Mouse (Mus musculus) adrenal gland, postnatal 4 days (tissue): ENCODE measurements around the gene Olfr612. TPM values are rescaled to one million over a fixed set of nuclear protein-coding genes. Genes with fewer than 3 reads are reported as not detected.
"Not testable (repeated sequence)": the region's sequence is repeated elsewhere in the genome, so short reads cannot be mapped to it uniquely, and the experiment has no call there.

Source experiments
- DNase-seq, 2 experiments: peaks; one replicate each; pipeline ENCODE4 v3.0.0; 2021 to 2022; ENCODE audit warnings: low spot score in 2 of 2, mixed read lengths in 2 of 2
- long read RNA-seq, 2 experiments: library from polyadenylated mRNA; stranded (forward); transcript quantifications; one replicate each; pipeline ENCODE4 v2.0.0; 2021
- microRNA-seq: library from miRNA; unstranded; fragments of <30 nt; microRNA quantifications from one replicate; pipeline ENCODE4 v1.2.0, GENCODE M21; 2021
- total RNA-seq, 2 experiments: library from RNA; stranded (reverse); gene quantifications; 2 replicates each; pipeline ENCODE4 v1.2.3; 2021

Olfr612 gene
- total RNA-seq: not detected
- long read RNA-seq, experiment 1: 0 reads
- long read RNA-seq, experiment 2: 0 reads

DNA sequence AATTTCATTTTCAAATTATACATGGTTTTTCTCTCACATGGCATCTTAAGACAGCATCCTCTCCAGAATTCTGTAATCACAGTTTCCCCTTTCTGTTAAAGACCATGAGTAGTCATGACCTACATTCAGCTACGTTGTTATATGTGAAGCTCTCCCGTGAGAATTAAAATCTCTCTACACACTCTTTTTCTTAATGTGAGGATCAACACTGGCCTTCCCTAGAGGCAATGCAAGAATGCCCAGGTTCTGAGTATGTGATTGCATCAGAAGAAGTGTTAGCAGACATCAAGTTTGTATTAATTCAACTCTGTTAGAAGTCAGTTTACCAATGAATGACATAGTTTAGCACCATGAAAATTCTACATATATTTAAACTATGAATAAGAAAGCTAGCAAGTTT is at the start of gene Olfr612:
Gene Olfr612, minus strand, starts transcription at position 101 of the 400 bp plus-strand sequence.
- DNase-seq: not testable (repeated sequence)

DNA sequence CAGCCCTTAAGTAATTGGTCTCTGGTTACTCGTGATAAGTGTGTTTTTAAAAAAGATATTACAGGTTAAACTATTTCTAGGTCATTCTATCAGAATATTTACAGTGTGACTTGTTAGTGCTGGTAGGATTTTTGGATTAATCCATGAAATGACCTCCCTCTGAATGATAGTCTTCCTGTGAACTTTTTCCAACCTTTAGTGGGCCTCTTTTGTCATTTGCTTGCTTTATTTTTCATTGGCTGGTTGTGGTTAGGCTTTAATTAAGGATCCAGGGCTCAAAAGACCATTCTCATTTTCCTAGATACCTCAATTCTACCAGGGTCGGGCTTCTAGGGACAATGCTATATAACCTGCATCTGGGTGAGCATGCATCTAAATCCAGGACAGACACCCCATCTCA is 47.3 kb upstream of the Olfr612 start, which contains the start of gene Olfr618:
Gene Olfr618, plus strand, starts transcription at position 301 of the 400 bp plus-strand sequence.
- no peak for DNase-seq

DNA sequence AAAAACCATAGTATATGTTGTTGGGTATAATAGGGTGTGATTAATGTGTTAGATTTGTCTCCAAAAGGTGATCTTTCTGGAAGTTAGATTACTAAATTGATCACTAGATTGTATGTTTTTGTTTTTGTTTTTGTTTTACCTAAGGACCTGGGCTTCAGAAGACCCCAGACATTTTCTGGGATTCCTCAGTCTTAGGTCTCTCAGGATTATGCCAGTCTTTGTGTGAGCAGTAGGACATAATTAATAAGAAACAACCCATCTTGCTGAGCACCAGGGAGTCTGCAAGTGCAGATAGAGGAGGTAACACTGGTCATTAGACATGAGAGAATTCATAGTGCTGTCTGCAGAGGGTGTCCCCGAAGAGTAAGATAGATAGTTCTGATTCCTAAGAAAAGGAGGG is 30.2 kb upstream of the Olfr612 start, which contains the start of gene Olfr617:
Gene Olfr617, plus strand, starts transcription at position 301 of the 400 bp plus-strand sequence.
- DNase-seq: no peak

DNA sequence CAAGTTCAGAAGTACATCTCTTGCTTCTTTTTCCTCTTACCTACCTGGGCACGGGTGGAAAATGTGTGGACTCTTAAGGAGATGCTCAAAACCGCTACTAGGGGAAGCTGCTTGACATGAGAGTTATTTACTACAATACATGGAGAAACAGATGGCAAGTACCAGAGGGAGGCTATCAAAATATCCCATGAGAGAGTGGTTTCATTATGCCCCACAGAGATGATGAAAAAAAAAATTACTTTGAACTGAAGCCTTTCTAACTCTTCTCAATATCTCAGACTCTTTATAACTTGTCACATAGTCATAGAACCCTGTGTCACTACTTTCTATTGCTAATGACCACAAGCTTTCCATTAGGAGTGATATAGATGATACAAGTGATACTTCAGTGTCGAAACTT is 26.5 kb upstream of the Olfr612 start, which contains the start of gene Olfr616:
Gene Olfr616, minus strand, starts transcription at position 101 of the 400 bp plus-strand sequence.
- no peak for DNase-seq

DNA sequence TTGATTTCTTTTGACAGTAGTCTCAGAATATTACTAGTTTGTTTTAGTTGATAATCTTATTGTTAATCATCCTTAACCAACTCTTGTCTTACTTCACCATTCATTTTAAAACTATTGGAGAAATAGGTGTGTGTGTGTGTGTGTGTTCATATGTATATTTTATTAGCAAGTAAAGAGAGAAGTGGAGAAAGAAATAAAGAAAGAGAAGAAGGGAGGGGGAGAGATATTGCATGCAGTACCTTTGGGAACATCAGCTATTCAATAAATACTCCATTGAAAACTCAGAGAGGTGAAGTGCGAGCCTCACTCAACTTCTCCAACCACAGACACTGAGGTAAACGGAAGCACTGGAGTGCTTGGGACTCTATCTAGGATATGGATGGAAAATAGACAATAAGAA is 13.3 kb upstream of the Olfr612 start, which contains the start of gene Olfr615:
Gene Olfr615, plus strand, starts transcription at position 301 of the 400 bp plus-strand sequence.
- DNase-seq: no peak

DNA sequence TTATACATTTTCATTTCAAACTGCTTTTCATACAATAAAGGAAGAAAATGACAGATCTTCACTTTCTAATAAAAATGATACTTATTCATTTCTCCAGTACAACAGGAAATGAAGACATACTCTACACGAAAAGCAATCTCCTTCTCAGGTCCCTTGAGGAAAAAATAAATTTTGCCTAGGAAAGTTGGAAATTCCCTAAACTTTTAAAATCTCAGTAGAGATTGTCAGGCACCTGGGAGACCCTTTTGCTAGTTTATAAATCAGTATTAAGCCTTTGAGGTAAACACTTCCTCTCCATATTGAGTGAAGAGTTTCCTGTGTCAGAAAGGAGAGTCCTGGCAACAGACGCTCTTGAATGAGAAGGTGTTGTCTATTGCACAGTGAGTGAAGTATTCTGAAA is 5.3 kb upstream of the Olfr612 start, which contains the start of gene Olfr613:
Gene Olfr613, plus strand, starts transcription at position 301 of the 400 bp plus-strand sequence.
- no peak for DNase-seq

DNA sequence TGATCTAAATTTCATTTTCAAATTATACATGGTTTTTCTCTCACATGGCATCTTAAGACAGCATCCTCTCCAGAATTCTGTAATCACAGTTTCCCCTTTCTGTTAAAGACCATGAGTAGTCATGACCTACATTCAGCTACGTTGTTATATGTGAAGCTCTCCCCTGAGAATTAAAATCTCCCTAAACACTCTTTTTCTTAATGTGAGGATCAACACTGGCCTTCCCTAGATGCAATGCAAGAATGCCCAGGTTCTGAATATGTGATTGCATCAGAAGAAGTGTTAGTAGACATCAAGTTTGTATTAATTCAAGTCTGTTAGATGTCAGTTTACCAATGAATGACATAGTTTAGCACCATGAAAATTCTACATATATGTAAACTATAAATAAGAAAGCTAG is 21.8 kb downstream of the Olfr612 start, which contains the start of gene Olfr611:
Gene Olfr611, minus strand, starts transcription at position 101 of the 400 bp plus-strand sequence.
- DNase-seq: not testable (repeated sequence)

DNA sequence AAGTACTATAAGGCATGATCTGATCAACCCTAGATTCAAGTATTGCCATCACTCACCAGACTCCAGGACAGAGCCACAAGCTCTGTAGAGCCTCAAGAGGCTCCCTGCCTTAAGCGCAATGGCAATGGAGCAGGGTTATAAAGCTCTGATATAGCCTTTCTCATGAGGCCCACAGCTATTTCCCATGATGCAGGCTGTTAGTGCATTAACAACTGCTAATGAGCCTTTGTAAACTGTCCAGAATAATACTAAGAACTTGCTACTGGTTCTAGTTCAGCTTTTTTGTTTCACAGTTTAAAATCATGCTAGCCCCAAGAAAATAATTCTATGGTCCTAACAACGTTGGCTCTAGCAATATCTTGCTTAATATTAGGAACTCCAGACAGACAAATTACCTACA is 30.5 kb downstream of the Olfr612 start, which contains the start of gene Olfr610:
Gene Olfr610, minus strand, starts transcription at position 101 of the 400 bp plus-strand sequence.
- no peak for DNase-seq

DNA sequence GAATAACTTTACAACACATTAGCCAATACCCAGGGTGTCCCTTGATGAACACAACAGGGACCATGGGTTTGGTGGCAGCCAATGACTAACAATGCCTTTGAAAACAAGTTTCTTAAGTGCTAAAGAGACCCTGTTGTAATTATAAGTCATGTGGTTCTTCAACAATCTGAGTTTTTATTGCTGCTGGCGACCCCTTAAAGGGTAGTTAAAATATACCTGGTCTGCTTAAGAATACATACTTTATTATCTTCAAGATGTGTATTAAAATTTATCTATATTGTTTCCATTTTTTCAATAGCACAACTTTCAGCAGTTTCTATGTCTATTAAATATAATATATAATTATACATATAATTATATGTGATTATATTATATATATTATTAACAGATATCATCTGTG is 44.6 kb downstream of the Olfr612 start, which contains the start of gene Olfr609:
Gene Olfr609, minus strand, starts transcription at position 101 of the 400 bp plus-strand sequence.
- no peak for DNase-seq

Small RNA genes lying within 50 kb of the gene (microRNA-seq; reads per million reads assigned to microRNA genes)
- not detected for gene Gm26506

Other genes starting within 250 kb of the Olfr612 start
- not detected for gene Olfr596, start 237.1 kb downstream of the Olfr612 start, total RNA-seq
- gene Olfr597, start 226.4 kb downstream of the Olfr612 start, total RNA-seq: not detected
- not detected for gene Olfr598, start 219.1 kb downstream of the Olfr612 start, total RNA-seq
- not detected for gene Olfr599, start 206.8 kb downstream of the Olfr612 start, total RNA-seq
- not detected for gene Olfr600, start 193.0 kb downstream of the Olfr612 start, total RNA-seq
- gene Olfr601, start 180.1 kb downstream of the Olfr612 start, total RNA-seq: not detected
- not detected for gene Olfr603, start 156.5 kb downstream of the Olfr612 start, total RNA-seq
- not detected for gene Usp17lc, start 127.6 kb downstream of the Olfr612 start, total RNA-seq
- gene Olfr605, start 97.3 kb downstream of the Olfr612 start, total RNA-seq: not detected
- not detected for gene Olfr606, start 93.7 kb downstream of the Olfr612 start, total RNA-seq
- gene Olfr607, start 78.6 kb downstream of the Olfr612 start, total RNA-seq: not detected
- gene Olfr608, start 72.8 kb downstream of the Olfr612 start, total RNA-seq: not detected
- not detected for gene Olfr609, start 44.7 kb downstream of the Olfr612 start, total RNA-seq
- not detected for gene Olfr610, start 30.6 kb downstream of the Olfr612 start, total RNA-seq
- not detected for gene Olfr611, start 21.9 kb downstream of the Olfr612 start, total RNA-seq
- gene Olfr613, start 5.4 kb upstream of the Olfr612 start, total RNA-seq: not detected
- not detected for gene Olfr615, start 13.4 kb upstream of the Olfr612 start, total RNA-seq
- not detected for gene Olfr616, start 26.4 kb upstream of the Olfr612 start, total RNA-seq
- gene Olfr617, start 30.3 kb upstream of the Olfr612 start, total RNA-seq: not detected
- not detected for gene Olfr618, start 47.4 kb upstream of the Olfr612 start, total RNA-seq
- gene Olfr619, start 57.9 kb upstream of the Olfr612 start, total RNA-seq: not detected
- gene Olfr620, start 69.8 kb upstream of the Olfr612 start, total RNA-seq: not detected
- gene Olfr622, start 100.0 kb upstream of the Olfr612 start, total RNA-seq: not detected
- gene Olfr623, start 121.0 kb upstream of the Olfr612 start, total RNA-seq: not detected
- gene Olfr624, start 128.5 kb upstream of the Olfr612 start, total RNA-seq: under 1 TPM in 1 of 2 experiments, not detected in 1; 0.06 TPM
- not detected for gene Olfr625-ps1, start 140.0 kb upstream of the Olfr612 start, total RNA-seq
- not detected for gene Olfr243, start 172.0 kb upstream of the Olfr612 start, total RNA-seq
- gene Olfr628, start 187.7 kb upstream of the Olfr612 start, total RNA-seq: not detected
- not detected for gene Olfr629, start 202.2 kb upstream of the Olfr612 start, total RNA-seq
- not detected for gene Olfr630, start 214.6 kb upstream of the Olfr612 start, total RNA-seq
- not detected for gene Olfr69, start 228.9 kb upstream of the Olfr612 start, total RNA-seq
- gene Olfr68, start 237.0 kb upstream of the Olfr612 start, total RNA-seq: not detected
- not detected for gene Olfr67, start 249.1 kb upstream of the Olfr612 start, total RNA-seq